Mouse (Mus musculus): ENCODE measurements around the gene Glra2. TPM values are rescaled to one million over a fixed set of nuclear protein-coding genes. Genes with fewer than 3 reads are reported as not detected.
"Not testable (repeated sequence)": the region's sequence is repeated elsewhere in the genome, so short reads cannot be mapped to it uniquely, and the experiment has no call there.

The Glra2 gene
- 61.9 and 62.3 TPM in 2 replicates for polyA plus RNA-seq (2015; fragmentation: Nextera tagmentation; extraction: Ambion mirVana)

- peak; percentile 88 for ATAC-seq
- peak within 1 kb of the TSS; percentile 41 for H3K4me3 ChIP-seq (ENCODE audit: low read depth, low read length)
- H3K36me3 ChIP-seq (ENCODE audit: control insufficient read depth, insufficient read depth, low read length): no peaks in the 10 kb centered on the region
- no peaks in the 10 kb centered on the region for H3K27me3 ChIP-seq (ENCODE audit: control insufficient read depth, insufficient read depth, low read depth, low read length)
- H3K4me2 ChIP-seq (ENCODE audit: low read length): peak within 1 kb of the TSS; percentile 54
- H3K4me1 ChIP-seq (ENCODE audit: control insufficient read depth, insufficient read depth, low read length): no peaks in the 10 kb centered on the region
- H3K9me3 ChIP-seq (replicated peaks; ENCODE audit: control insufficient read depth, low read length, poor library complexity, severe bottlenecking): no peaks in the 10 kb centered on the region
- H3K9ac ChIP-seq (ENCODE audit: low read depth, low read length): peak within 1 kb of the TSS; percentile 57
- WGBS: 14% methylated on average over 12 of the region's 12 CpGs
- H3K27ac ChIP-seq (ENCODE audit: low read length): peak within 1 kb of the TSS; percentile 65; the same call in 1 of the 2 replicates
Observed at GRCm38 (mm10) chrX:165326939-165327698, at the start of gene Glra2. Gene Glra2, minus strand, starts transcription at chrX:165327393.

GRCm38 (mm10) chrX:165362798-165363197 is 35.6 kb upstream of the Glra2 start:
- Histone ChIP-seq H3K4me1 (ENCODE audit: control insufficient read depth, insufficient read depth, low read length) (no peaks in the 10 kb centered on the region), H3K36me3 (ENCODE audit: control insufficient read depth, insufficient read depth, low read length) (no peaks in the 10 kb centered on the region), H3K4me3 (ENCODE audit: low read depth, low read length) (no peak overlapping the region), H3K9me3 (replicated peaks; ENCODE audit: control insufficient read depth, low read length, poor library complexity, severe bottlenecking) (no peaks in the 10 kb centered on the region), H3K9ac (ENCODE audit: low read depth, low read length) (no peak overlapping the region), H3K27ac (ENCODE audit: low read length) (no peak overlapping the region), H3K4me2 (ENCODE audit: low read length) (no peak overlapping the region), H3K27me3 (ENCODE audit: control insufficient read depth, insufficient read depth, low read depth, low read length) (no peaks in the 10 kb centered on the region)
- 64% methylated on average over 1 of the region's 1 CpGs for WGBS
- ATAC-seq: no peak

GRCm38 (mm10) chrX:165344611-165345010 is 17.4 kb upstream of the Glra2 start:
- H3K9me3 ChIP-seq (replicated peaks; ENCODE audit: control insufficient read depth, low read length, poor library complexity, severe bottlenecking): no peaks in the 10 kb centered on the region
- no peak overlapping the region for H3K4me2 ChIP-seq (ENCODE audit: low read length)
- H3K9ac ChIP-seq (ENCODE audit: low read depth, low read length): no peak overlapping the region
- no peak overlapping the region for H3K27ac ChIP-seq (ENCODE audit: low read length)
- no peak overlapping the region for H3K4me3 ChIP-seq (ENCODE audit: low read depth, low read length)
- no peaks in the 10 kb centered on the region for H3K27me3 ChIP-seq (ENCODE audit: control insufficient read depth, insufficient read depth, low read depth, low read length)
- no peaks in the 10 kb centered on the region for H3K4me1 ChIP-seq (ENCODE audit: control insufficient read depth, insufficient read depth, low read length)
- no peaks in the 10 kb centered on the region for H3K36me3 ChIP-seq (ENCODE audit: control insufficient read depth, insufficient read depth, low read length)
- WGBS: 77% methylated on average over 5 of the region's 5 CpGs
- no peak for ATAC-seq

DNA sequence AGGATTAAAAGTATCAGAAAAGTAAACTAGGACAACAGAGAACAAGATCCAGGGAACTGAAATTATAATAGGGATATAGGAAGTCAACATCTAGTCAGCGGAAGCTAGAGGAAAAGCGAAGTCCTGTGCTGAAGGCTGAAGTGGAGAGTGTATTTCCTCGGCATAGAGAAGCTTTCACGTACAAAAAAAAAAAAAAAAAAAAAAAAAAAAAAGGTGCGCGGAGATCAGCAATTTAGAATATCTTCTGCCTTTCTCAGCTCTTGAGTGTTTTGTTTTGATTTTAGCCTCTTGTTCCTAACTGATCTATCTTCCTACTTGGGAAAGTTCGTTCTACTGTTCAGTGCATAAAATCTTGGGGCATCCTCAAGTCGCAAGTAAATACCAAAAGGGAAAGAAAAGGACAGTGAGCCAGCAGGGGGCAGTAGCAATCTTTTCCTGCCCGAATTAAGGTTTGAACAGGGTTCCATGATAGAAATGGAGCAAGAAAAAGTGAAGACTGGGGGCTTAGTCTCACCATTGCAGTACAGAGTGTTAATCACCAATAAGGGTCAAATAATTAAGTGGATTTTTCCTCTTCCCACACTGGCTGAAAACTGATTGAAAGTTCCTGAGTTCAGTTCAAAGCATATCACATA is 623 bp upstream of the Glra2 start:
- Histone ChIP-seq H3K9me3 (replicated peaks; ENCODE audit: control insufficient read depth, low read length, poor library complexity, severe bottlenecking) (no peaks in the 10 kb centered on the region), H3K9ac (ENCODE audit: low read depth, low read length) (no peak overlapping the region), H3K4me3 (ENCODE audit: low read depth, low read length) (peak overlapping the region; percentile 41), H3K27me3 (ENCODE audit: control insufficient read depth, insufficient read depth, low read depth, low read length) (no peaks in the 10 kb centered on the region), H3K4me1 (ENCODE audit: control insufficient read depth, insufficient read depth, low read length) (no peaks in the 10 kb centered on the region), H3K36me3 (ENCODE audit: control insufficient read depth, insufficient read depth, low read length) (no peaks in the 10 kb centered on the region), H3K4me2 (ENCODE audit: low read length) (peak overlapping the region; percentile 54), H3K27ac (ENCODE audit: low read length) (no peak overlapping the region)
- 12% methylated on average over 9 of the region's 9 CpGs for WGBS
- ATAC-seq: no peak

GRCm38 (mm10) chrX:165193550-165193949 is 133.6 kb downstream of the Glra2 start:
- Histone ChIP-seq H3K4me2 (ENCODE audit: low read length) (no peak overlapping the region), H3K27me3 (ENCODE audit: control insufficient read depth, insufficient read depth, low read depth, low read length) (no peaks in the 10 kb centered on the region), H3K36me3 (ENCODE audit: control insufficient read depth, insufficient read depth, low read length) (no peaks in the 10 kb centered on the region), H3K4me1 (ENCODE audit: control insufficient read depth, insufficient read depth, low read length) (no peaks in the 10 kb centered on the region), H3K4me3 (ENCODE audit: low read depth, low read length) (no peak overlapping the region), H3K9me3 (replicated peaks; ENCODE audit: control insufficient read depth, low read length, poor library complexity, severe bottlenecking) (no peaks in the 10 kb centered on the region), H3K27ac (ENCODE audit: low read length) (no peak overlapping the region), H3K9ac (ENCODE audit: low read depth, low read length) (no peak overlapping the region)
- ATAC-seq: no peak
- 63% methylated on average over 1 of the region's 1 CpGs for WGBS

DNA sequence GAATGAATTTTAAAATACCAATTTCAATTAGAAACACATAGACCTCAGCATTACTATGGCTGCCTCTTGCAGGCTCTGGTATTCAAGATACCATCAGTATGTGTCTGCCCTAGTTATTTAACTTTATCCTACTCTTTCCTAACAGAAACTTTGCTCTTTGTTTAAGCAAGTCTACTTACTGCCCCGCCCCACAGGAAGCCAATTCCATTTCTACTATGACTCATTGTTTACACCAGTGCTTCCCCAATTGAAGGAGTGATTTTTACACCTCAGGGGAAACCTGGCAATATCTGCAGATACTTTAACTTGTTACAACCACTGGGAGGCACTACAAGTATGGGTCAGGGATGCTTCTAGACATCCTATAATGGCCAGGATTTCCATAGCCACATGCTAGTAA is 136.0 kb downstream of the Glra2 start:
- Histone ChIP-seq H3K27me3 (ENCODE audit: control insufficient read depth, insufficient read depth, low read depth, low read length) (no peaks in the 10 kb centered on the region), H3K27ac (ENCODE audit: low read length) (no peak overlapping the region), H3K9ac (ENCODE audit: low read depth, low read length) (no peak overlapping the region), H3K9me3 (replicated peaks; ENCODE audit: control insufficient read depth, low read length, poor library complexity, severe bottlenecking) (no peaks in the 10 kb centered on the region), H3K4me3 (ENCODE audit: low read depth, low read length) (no peak overlapping the region), H3K36me3 (ENCODE audit: control insufficient read depth, insufficient read depth, low read length) (no peaks in the 10 kb centered on the region), H3K4me2 (ENCODE audit: low read length) (no peak overlapping the region), H3K4me1 (ENCODE audit: control insufficient read depth, insufficient read depth, low read length) (no peaks in the 10 kb centered on the region)
- 65% methylated on average over 1 of the region's 1 CpGs for WGBS
- ATAC-seq: no peak

GRCm38 (mm10) chrX:165182948-165183347 is 144.2 kb downstream of the Glra2 start:
- H3K4me1 ChIP-seq (ENCODE audit: control insufficient read depth, insufficient read depth, low read length); H3K9me3 ChIP-seq (replicated peaks; ENCODE audit: control insufficient read depth, low read length, poor library complexity, severe bottlenecking); H3K36me3 ChIP-seq (ENCODE audit: control insufficient read depth, insufficient read depth, low read length); H3K27me3 ChIP-seq (ENCODE audit: control insufficient read depth, insufficient read depth, low read depth, low read length); ATAC-seq; H3K4me2 ChIP-seq (ENCODE audit: low read length); H3K27ac ChIP-seq (ENCODE audit: low read length); H3K4me3 ChIP-seq (ENCODE audit: low read depth, low read length); H3K9ac ChIP-seq (ENCODE audit: low read depth, low read length): not testable (repeated sequence)
- 94% methylated on average over 2 of the region's 2 CpGs for WGBS

DNA sequence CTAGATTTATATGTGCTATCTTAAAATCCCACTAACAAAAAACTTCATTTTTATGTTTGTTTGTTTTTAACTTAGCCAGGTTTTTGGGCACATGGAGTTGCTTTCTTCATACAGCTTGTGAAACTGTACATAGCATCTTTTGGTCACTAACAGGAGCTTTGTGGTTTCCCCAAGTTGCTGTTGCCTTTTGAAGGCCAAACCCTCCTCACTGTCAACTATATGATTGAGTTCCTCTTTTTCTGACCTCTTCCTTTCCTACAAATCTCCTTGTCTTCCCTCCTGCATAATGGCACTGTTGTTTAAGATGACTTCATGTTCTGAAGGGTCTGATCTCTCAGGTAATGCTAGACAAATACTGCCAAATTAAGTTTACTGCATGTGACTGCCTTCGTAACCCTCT is 170.6 kb downstream of the Glra2 start:
- ATAC-seq: no peak
- Histone ChIP-seq H3K9ac (ENCODE audit: low read depth, low read length) (no peak overlapping the region), H3K4me3 (ENCODE audit: low read depth, low read length) (no peak overlapping the region), H3K27ac (ENCODE audit: low read length) (no peak overlapping the region), H3K9me3 (replicated peaks; ENCODE audit: control insufficient read depth, low read length, poor library complexity, severe bottlenecking) (no peaks in the 10 kb centered on the region), H3K36me3 (ENCODE audit: control insufficient read depth, insufficient read depth, low read length) (no peaks in the 10 kb centered on the region), H3K4me1 (ENCODE audit: control insufficient read depth, insufficient read depth, low read length) (no peaks in the 10 kb centered on the region), H3K4me2 (ENCODE audit: low read length) (no peak overlapping the region), H3K27me3 (ENCODE audit: control insufficient read depth, insufficient read depth, low read depth, low read length) (no peaks in the 10 kb centered on the region)
- WGBS: 84% methylated on average over 1 of the region's 1 CpGs

DNA sequence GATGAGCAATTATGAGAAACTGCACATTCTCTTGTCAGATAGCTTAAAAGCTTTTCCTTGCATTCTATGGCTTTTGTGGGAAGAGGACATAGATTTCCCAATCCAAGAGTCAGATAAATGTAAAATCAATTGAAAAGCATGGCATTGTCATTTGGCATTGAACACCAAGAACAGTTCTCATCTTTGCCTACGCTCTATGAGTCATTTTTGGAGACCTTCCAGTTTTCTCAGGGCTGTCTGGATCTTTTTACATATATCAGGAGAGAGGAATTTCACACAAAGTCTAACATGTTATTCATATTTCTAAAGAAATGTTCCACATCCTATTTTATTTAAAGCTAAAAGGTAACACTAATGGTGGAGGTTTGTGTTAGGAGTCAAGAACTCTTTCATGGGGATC is 223.0 kb downstream of the Glra2 start:
- no peak overlapping the region for H3K4me2 ChIP-seq (ENCODE audit: low read length)
- no peaks in the 10 kb centered on the region for H3K4me1 ChIP-seq (ENCODE audit: control insufficient read depth, insufficient read depth, low read length)
- H3K4me3 ChIP-seq (ENCODE audit: low read depth, low read length): no peak overlapping the region
- H3K27ac ChIP-seq (ENCODE audit: low read length): no peak overlapping the region
- no peaks in the 10 kb centered on the region for H3K36me3 ChIP-seq (ENCODE audit: control insufficient read depth, insufficient read depth, low read length)
- no peaks in the 10 kb centered on the region for H3K9me3 ChIP-seq (replicated peaks; ENCODE audit: control insufficient read depth, low read length, poor library complexity, severe bottlenecking)
- 77% methylated on average over 1 of the region's 1 CpGs for WGBS
- H3K27me3 ChIP-seq (ENCODE audit: control insufficient read depth, insufficient read depth, low read depth, low read length): no peaks in the 10 kb centered on the region
- H3K9ac ChIP-seq (ENCODE audit: low read depth, low read length): no peak overlapping the region
- no peak for ATAC-seq
